Mouse (Mus musculus) ovary, adult 18-20 months (tissue): ENCODE measurements around the gene Arf5.

Source experiments
- DNase-seq: peaks from one replicate; pipeline ENCODE4 v3.0.0; 2022; ENCODE audit warnings: low spot score, mixed read lengths

Gene Arf5

GRCm38 (mm10) chr6:28428290-28428689, 4.9 kb downstream of the Arf5 start, which contains the start of gene Gcc1:
TSS of gene Gcc1 (minus strand) at chr6:28428390.
- DNase-seq: no peak

DNA sequence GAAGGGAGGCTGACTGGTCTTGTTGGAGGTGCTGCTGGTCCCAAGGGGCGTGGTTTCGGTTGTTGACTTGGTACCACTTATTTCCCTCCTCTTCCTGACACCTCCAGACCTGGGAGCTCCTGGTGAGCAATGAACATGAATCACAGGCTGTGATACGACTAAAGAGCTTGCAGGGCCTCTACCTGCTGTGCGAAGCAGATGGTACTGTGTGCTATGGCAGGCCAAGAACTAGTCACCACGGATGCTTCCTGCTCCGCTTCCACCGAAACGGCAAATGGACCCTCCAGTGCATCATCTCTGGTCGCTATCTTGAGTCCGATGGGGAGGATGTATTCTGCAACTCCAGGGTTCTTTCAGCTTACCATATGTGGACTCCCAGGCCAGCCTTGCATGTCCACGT, 6.5 kb downstream of the Arf5 start:
- DNase-seq: no peak

GRCm38 (mm10) chr6:28430795-28431537, 7.6 kb downstream of the Arf5 start:
- no peak for DNase-seq

DNA sequence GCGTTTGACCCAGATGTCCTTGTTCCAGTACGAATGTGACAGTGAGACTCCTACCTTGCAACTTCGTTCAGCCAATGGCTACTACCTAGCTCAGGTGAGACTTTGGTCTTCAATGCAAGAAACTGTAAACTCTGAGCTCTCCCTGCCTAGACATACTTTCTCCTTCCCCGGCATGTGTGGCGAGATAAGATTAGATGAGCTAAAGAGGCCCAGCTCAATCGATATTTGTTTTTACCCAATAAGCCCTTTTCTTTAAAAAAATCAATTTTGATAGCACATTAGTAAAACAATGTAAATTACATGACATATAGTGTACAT, 8.1 kb downstream of the Arf5 start:
- no peak for DNase-seq

DNA sequence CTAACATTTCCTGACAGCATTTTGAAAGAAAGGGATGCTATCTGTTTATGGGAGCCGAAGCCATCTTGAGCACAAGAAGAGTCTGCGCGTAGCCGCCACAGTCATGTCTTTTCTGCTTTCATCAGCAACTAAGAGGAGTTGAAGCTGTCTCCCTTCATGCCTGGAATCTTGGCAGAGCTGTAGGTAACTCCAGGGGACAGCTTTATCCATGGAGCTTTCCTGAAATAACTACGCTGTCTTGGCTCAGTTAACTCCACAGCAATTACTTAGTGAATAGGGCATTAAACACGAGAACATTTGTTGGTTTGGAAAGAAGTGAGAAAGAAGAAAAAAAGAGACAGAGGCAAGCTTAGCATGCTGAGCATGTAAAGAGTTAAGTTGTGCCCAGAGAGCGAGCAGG, 24.6 kb downstream of the Arf5 start:
- DNase-seq: no peak

GRCm38 (mm10) chr6:28449253-28449652, 25.9 kb downstream of the Arf5 start, which contains the start of gene Pax4:
TSS of gene Pax4 (minus strand) at chr6:28449353.
- no peak for DNase-seq

GRCm38 (mm10) chr6:28450481-28450880, 27.1 kb downstream of the Arf5 start:
- no peak for DNase-seq

DNA sequence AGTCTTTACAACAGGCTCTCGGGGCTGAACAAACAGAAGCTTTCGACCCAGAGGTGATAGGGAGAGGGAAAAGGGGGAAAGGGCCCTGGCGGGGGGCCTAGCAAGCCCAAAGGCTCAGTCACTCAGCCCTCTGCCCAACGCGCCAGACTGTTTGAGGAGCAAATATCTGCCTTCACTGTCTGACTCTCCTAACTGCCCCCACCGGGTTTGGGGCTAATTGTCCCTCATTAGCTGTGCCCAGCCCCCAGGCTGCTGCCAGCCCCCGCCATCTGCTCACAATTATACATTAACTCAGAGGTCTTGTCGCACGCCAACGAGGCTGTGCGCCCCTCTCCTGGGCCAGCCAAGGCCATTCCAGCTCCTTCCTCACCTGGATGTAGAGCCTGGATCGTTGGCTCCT, 27.6 kb downstream of the Arf5 start:
- DNase-seq: no peak

DNA sequence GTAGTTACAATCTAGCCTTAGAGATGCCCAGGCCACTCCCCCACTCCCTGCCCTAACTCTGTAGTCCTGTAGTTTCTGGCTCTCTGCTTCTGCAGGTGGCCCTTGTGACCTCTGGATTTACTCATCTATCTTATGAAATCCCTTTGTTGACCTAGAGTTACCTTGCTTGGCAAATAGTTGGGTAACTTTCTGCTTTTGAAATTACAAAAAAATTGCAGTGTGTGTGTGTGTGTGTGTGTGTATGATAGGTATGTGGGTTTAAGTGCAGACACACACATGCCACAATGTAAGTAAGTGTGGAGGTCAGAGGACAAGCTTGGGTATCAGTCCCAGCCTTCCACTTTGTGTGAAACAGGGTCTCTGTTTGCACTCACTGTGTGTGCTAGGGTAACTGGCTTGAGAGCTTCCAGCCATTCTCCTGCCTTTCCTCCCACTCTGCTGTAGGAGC, 35.9 kb downstream of the Arf5 start:
- DNase-seq: no peak

DNA sequence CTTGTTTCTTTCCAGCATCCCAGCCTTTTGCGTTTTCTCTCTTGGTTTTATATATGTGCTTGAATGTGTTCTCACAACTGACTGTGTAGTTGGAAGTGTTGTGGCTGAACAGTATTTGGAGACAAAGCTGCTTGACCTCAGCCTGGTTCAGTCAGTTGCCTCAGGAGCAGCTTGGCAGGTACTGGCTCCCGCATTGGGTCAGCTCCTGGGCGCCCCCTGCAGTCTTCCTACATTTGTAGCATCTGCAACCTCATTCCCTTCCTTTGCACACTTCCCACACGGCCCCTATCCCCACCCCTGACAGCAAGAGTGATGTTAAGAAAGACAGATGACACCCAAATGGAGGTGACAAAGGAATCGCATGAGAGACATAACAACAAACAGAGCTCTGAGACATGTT, 37.2 kb downstream of the Arf5 start:
- peak; percentile 20 for DNase-seq

DNA sequence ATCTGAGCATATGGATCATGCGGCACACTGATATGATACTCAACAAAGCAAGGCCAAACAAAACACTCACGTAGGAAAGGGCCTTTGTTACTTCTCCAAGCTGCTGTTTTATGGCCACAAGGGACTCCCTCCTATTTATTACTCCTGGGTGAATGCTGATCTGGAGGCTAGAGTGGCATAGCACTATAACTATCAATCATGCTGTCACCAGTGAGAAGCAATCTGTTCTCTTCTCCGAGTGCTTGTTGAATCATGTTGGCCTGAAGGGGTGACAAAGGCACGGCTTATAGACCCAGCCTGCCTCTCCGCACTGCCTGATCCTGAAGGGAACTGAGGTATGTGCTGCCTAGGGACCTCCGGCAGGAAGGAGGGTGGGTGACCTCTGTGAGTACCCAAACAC, 41.3 kb downstream of the Arf5 start:
- no peak for DNase-seq

GRCm38 (mm10) chr6:28470017-28470602, 46.8 kb downstream of the Arf5 start:
- DNase-seq: no peak

- no peak for DNase-seq
Observed at GRCm38 (mm10) chr6:28470621-28471020, 47.3 kb downstream of the Arf5 start.

GRCm38 (mm10) chr6:28471284-28472035, 48.1 kb downstream of the Arf5 start:
- DNase-seq: no peak

- DNase-seq: no peak
Observed at GRCm38 (mm10) chr6:28474211-28474610, 50.9 kb downstream of the Arf5 start.

GRCm38 (mm10) chr6:28474839-28475238, 51.5 kb downstream of the Arf5 start, which contains the start of gene Snd1:
TSS of gene Snd1 (plus strand) at chr6:28475139.
- DNase-seq: no peak
